Mouse (Mus musculus) G1E (cell line): ENCODE measurements around the gene Agfg2.

ENCODE experiments used
- CTCF ChIP-seq: IDR thresholded peaks from 2 replicates; pipeline ENCODE4 v1.5.1; 2012; ENCODE audit warnings: low read depth, low read length, inconsistent platforms, mixed read lengths
- GATA1 ChIP-seq: IDR thresholded peaks from 2 replicates; pipeline ENCODE4 v1.6.1; 2012; ENCODE audit warnings: borderline replicate concordance, low read length, inconsistent platforms, mixed read lengths
- GATA2 ChIP-seq: IDR thresholded peaks from 2 replicates; pipeline ENCODE4 v1.6.1; 2012; ENCODE audit warnings: low read depth, low read length, inconsistent platforms, borderline replicate concordance
- POLR2AphosphoS5 ChIP-seq: IDR thresholded peaks from 2 replicates; pipeline ENCODE4 v1.6.1; 2012; ENCODE audit warnings: low read depth, low read length, inconsistent platforms; ENCODE audit not compliant: insufficient replicate concordance
- TAL1 ChIP-seq: conservative IDR thresholded peaks from 2 replicates; pipeline ENCODE4 v1.6.1; 2012; ENCODE audit warnings: low read depth, low read length, inconsistent platforms, mixed read lengths

GRCm38 (mm10) chr5:137726767-137727166 lies 42.2 kb upstream of the Agfg2 start:
- TF ChIP-seq TAL1: no peak
- TF ChIP-seq POLR2AphosphoS5: no peak
- TF ChIP-seq GATA2: no peak
- TF ChIP-seq CTCF: no peak
- no peak for TF ChIP-seq GATA1
